Mouse (Mus musculus): ENCODE results near the gene Zswim5. TPM values are rescaled to one million over a fixed set of nuclear protein-coding genes. Genes with fewer than 3 reads are reported as not detected.
"Not testable (repeated sequence)": the region's sequence is repeated elsewhere in the genome, so short reads cannot be mapped to it uniquely, and the experiment has no call there.

The Zswim5 gene
- polyA plus RNA-seq (2016; fragmentation: Nextera tagmentation; extraction: Ambion mirVana), result 6.1 and 7.6 TPM in 2 replicates

GRCm38 (mm10) chr4:116876995-116877728 is at the start of gene Zswim5:
TSS of gene Zswim5 (plus strand) at chr4:116877376.
- WGBS, result under 1% methylated on average over 104 of the region's 104 CpGs
- peak; percentile 82 for DNase-seq (ENCODE audit: low spot score)
- Histone ChIP-seq H3K27ac (peak within 1 kb of the TSS; percentile 98), H3K4me1 (replicated peaks) (peaks cover 20% of the 10 kb centered on the region), H3K4me3 (peak within 1 kb of the TSS; percentile 89), H3K9me3 (no peaks in the 10 kb centered on the region), H3K27me3 (ENCODE audit: insufficient read depth, poor library complexity, severe bottlenecking) (peaks cover 7% of the 10 kb centered on the region; the same call in 1 of the 2 replicates), H3K36me3 (no peaks in the 10 kb centered on the region)

- Histone ChIP-seq H3K4me1 (replicated peaks) (peaks cover 39% of the 10 kb centered on the region), H3K9me3 (no peaks in the 10 kb centered on the region), H3K36me3 (no peaks in the 10 kb centered on the region), H3K27me3 (ENCODE audit: insufficient read depth, poor library complexity, severe bottlenecking) (peaks cover 7% of the 10 kb centered on the region; the same call in 1 of the 2 replicates), H3K27ac (peak overlapping the region; percentile 12; the same call in 1 of the 2 replicates), H3K4me3 (no peak overlapping the region)
- 2% methylated on average over 4 of the region's 4 CpGs for WGBS
- DNase-seq (ENCODE audit: low spot score), result peak; percentile 46
Measured at GRCm38 (mm10) chr4:116827819-116828218, 49.4 kb upstream of the Zswim5 start.

- no peak for DNase-seq (ENCODE audit: low spot score)
Measured at GRCm38 (mm10) chr4:116829364-116830069, 47.7 kb upstream of the Zswim5 start.

GRCm38 (mm10) chr4:116830070-116830368 is 47.2 kb upstream of the Zswim5 start:
- H3K27me3 ChIP-seq (ENCODE audit: insufficient read depth, poor library complexity, severe bottlenecking), result no peaks in the 10 kb centered on the region
- no peaks in the 10 kb centered on the region for H3K36me3 ChIP-seq
- WGBS, result 11% methylated on average over 6 of the region's 6 CpGs
- DNase-seq (ENCODE audit: low spot score), result peak; percentile 50
- no peak overlapping the region for H3K4me3 ChIP-seq
- peak overlapping the region; percentile 81 for H3K27ac ChIP-seq
- peaks cover 30% of the 10 kb centered on the region for H3K4me1 ChIP-seq (replicated peaks)
- H3K9me3 ChIP-seq, result no peaks in the 10 kb centered on the region

More at GRCm38 (mm10) chr4:116829364-116830069, 47.7 kb upstream of the Zswim5 start:
- Histone ChIP-seq H3K4me3 (no peak overlapping the region), H3K9me3 (no peaks in the 10 kb centered on the region), H3K27ac (peak overlapping the region; percentile 81), H3K36me3 (no peaks in the 10 kb centered on the region), H3K27me3 (ENCODE audit: insufficient read depth, poor library complexity, severe bottlenecking) (no peaks in the 10 kb centered on the region), H3K4me1 (replicated peaks) (peaks cover 34% of the 10 kb centered on the region)
- 45% methylated on average over 6 of the region's 6 CpGs for WGBS

GRCm38 (mm10) chr4:116838999-116839398 is 38.2 kb upstream of the Zswim5 start:
- Histone ChIP-seq H3K27ac (peak overlapping the region; percentile 23; the same call in 1 of the 2 replicates), H3K9me3 (no peaks in the 10 kb centered on the region), H3K36me3 (no peaks in the 10 kb centered on the region), H3K27me3 (ENCODE audit: insufficient read depth, poor library complexity, severe bottlenecking) (peaks cover 21% of the 10 kb centered on the region), H3K4me1 (replicated peaks) (peaks cover 19% of the 10 kb centered on the region), H3K4me3 (no peak overlapping the region)
- peak; percentile 41 for DNase-seq (ENCODE audit: low spot score)
- 14% methylated on average over 2 of the region's 2 CpGs for WGBS

GRCm38 (mm10) chr4:116840096-116840495 is 37.1 kb upstream of the Zswim5 start:
- H3K27ac ChIP-seq; H3K36me3 ChIP-seq; DNase-seq (ENCODE audit: low spot score); H3K9me3 ChIP-seq: not testable (repeated sequence)
- H3K4me1 ChIP-seq (replicated peaks), result peaks cover 19% of the 10 kb centered on the region
- WGBS, result 35% methylated on average over 27 of the region's 29 CpGs
- peaks cover 21% of the 10 kb centered on the region for H3K27me3 ChIP-seq (ENCODE audit: insufficient read depth, poor library complexity, severe bottlenecking)
- H3K4me3 ChIP-seq, result peak overlapping the region; percentile 25

- Histone ChIP-seq H3K27me3 (ENCODE audit: insufficient read depth, poor library complexity, severe bottlenecking) (peaks cover 21% of the 10 kb centered on the region), H3K36me3 (no peaks in the 10 kb centered on the region), H3K9me3 (no peaks in the 10 kb centered on the region), H3K4me1 (replicated peaks) (peaks cover 19% of the 10 kb centered on the region), H3K27ac (no peak overlapping the region), H3K4me3 (no peak overlapping the region)
- no peak for DNase-seq (ENCODE audit: low spot score)
- WGBS, result 91% methylated on average over 6 of the region's 6 CpGs
Measured at GRCm38 (mm10) chr4:116840841-116841240, 36.3 kb upstream of the Zswim5 start.

- Histone ChIP-seq H3K9me3 (no peaks in the 10 kb centered on the region), H3K36me3 (no peaks in the 10 kb centered on the region), H3K4me1 (replicated peaks) (peaks cover 7% of the 10 kb centered on the region), H3K27ac (no peak overlapping the region), H3K27me3 (ENCODE audit: insufficient read depth, poor library complexity, severe bottlenecking) (peaks cover 17% of the 10 kb centered on the region), H3K4me3 (no peak overlapping the region)
- WGBS, result 91% methylated on average over 3 of the region's 3 CpGs
- no peak for DNase-seq (ENCODE audit: low spot score)
Measured at GRCm38 (mm10) chr4:116844324-116844723, 32.9 kb upstream of the Zswim5 start.

GRCm38 (mm10) chr4:116849901-116850300 is 27.3 kb upstream of the Zswim5 start:
- Histone ChIP-seq H3K4me3 (no peak overlapping the region), H3K27me3 (ENCODE audit: insufficient read depth, poor library complexity, severe bottlenecking) (no peaks in the 10 kb centered on the region), H3K36me3 (no peaks in the 10 kb centered on the region), H3K27ac (no peak overlapping the region), H3K4me1 (replicated peaks) (peaks cover 15% of the 10 kb centered on the region), H3K9me3 (no peaks in the 10 kb centered on the region)
- 83% methylated on average over 3 of the region's 3 CpGs for WGBS
- DNase-seq (ENCODE audit: low spot score), result no peak

GRCm38 (mm10) chr4:116854286-116854685 is 22.9 kb upstream of the Zswim5 start:
- Histone ChIP-seq H3K4me1 (replicated peaks) (peaks cover 19% of the 10 kb centered on the region), H3K27ac (peak overlapping the region; percentile 79), H3K9me3 (no peaks in the 10 kb centered on the region), H3K36me3 (no peaks in the 10 kb centered on the region), H3K4me3 (0 out of 2 replicates have a peak overlapping the region, but pooled peaks have one; percentile 10), H3K27me3 (ENCODE audit: insufficient read depth, poor library complexity, severe bottlenecking) (no peaks in the 10 kb centered on the region)
- DNase-seq (ENCODE audit: low spot score), result peak; percentile 28
- WGBS, result 6% methylated on average over 2 of the region's 2 CpGs

GRCm38 (mm10) chr4:116857203-116857602 is 20.0 kb upstream of the Zswim5 start:
- 78% methylated on average over 10 of the region's 10 CpGs for WGBS
- no peaks in the 10 kb centered on the region for H3K9me3 ChIP-seq
- H3K27ac ChIP-seq, result no peak overlapping the region
- H3K27me3 ChIP-seq (ENCODE audit: insufficient read depth, poor library complexity, severe bottlenecking), result no peaks in the 10 kb centered on the region
- no peak overlapping the region for H3K4me3 ChIP-seq
- H3K4me1 ChIP-seq (replicated peaks), result peaks cover 19% of the 10 kb centered on the region
- no peaks in the 10 kb centered on the region for H3K36me3 ChIP-seq
- DNase-seq (ENCODE audit: low spot score), result no peak

- WGBS, result 77% methylated on average over 5 of the region's 5 CpGs
- no peaks in the 10 kb centered on the region for H3K27me3 ChIP-seq (ENCODE audit: insufficient read depth, poor library complexity, severe bottlenecking)
- no peaks in the 10 kb centered on the region for H3K36me3 ChIP-seq
- H3K27ac ChIP-seq, result no peak overlapping the region
- DNase-seq (ENCODE audit: low spot score), result no peak
- peaks cover 6% of the 10 kb centered on the region for H3K4me1 ChIP-seq (replicated peaks)
- no peaks in the 10 kb centered on the region for H3K9me3 ChIP-seq
- H3K4me3 ChIP-seq, result no peak overlapping the region
Measured at GRCm38 (mm10) chr4:116859711-116860110, 17.5 kb upstream of the Zswim5 start.

- no peaks in the 10 kb centered on the region for H3K27me3 ChIP-seq (ENCODE audit: insufficient read depth, poor library complexity, severe bottlenecking)
- WGBS, result 79% methylated on average over 8 of the region's 8 CpGs
- H3K9me3 ChIP-seq, result no peaks in the 10 kb centered on the region
- no peak overlapping the region for H3K27ac ChIP-seq
- no peak for DNase-seq (ENCODE audit: low spot score)
- H3K4me1 ChIP-seq (replicated peaks), result no peaks in the 10 kb centered on the region
- no peak overlapping the region for H3K4me3 ChIP-seq
- no peaks in the 10 kb centered on the region for H3K36me3 ChIP-seq
Measured at GRCm38 (mm10) chr4:116862023-116862422, 15.2 kb upstream of the Zswim5 start.

Data from hindbrain, embryonic 10.5 days (tissue).